Mouse (Mus musculus): Measurements from ENCODE around the gene Stkld1. TPM values are rescaled to one million over a fixed set of nuclear protein-coding genes. Genes with fewer than 3 reads are reported as not detected.
A peak's percentile ranks its signal among the peaks of the same experiment; 100 is the strongest.
"Not testable (repeated sequence)": the region's sequence is repeated elsewhere in the genome, so short reads cannot be mapped to it uniquely, and the experiment has no call there.

The Stkld1 gene
- 0.06 TPM in 1 of 2 replicates, not detected in the other for polyA plus RNA-seq (2015; fragmentation: Nextera tagmentation; extraction: Ambion mirVana)

DNA sequence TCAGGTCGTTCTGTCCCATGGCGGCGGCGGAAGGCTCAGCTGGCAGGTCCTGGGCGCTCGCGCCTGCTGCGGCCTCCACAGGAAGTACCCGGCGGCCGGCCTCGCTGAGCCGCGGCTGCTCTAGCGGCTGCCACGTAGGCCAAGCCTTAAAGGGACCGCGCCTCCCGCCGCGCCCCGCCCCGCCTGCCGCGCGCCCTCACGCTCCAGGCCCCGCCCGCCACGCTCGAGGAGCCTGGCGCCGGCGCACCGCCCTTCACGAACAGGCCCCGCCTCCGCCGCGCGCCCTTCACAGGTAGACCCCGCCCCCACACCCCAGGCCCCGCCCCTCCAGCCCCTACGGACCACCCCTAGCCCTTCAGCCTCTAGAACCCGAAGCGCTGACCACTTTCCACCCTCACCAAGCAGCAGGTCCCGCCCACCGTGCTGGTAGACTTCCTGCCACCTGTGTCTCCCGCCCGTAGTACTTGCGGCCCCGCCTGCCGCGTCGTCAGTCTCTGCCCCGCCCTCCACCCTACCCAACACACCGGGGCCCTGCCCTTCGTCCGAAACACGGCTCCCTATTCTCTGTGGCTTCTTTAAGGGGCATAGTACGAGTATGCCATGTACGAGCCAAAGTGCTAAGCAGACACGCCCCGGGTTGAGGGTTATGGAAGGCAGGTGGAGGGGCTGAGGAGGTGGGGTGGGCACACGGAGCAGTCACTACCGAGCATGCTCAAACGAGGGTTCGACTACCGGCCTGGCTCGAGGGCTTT lies at the start of gene Stkld1, which contains the start of gene Surf4:
Stkld1 (plus strand) TSS at position 744 of the 752 bp plus-strand sequence.
Surf4 (minus strand) TSS at position 625 of the 752 bp plus-strand sequence.
- Histone ChIP-seq H3K9ac (replicated peaks) (peak within 1 kb of the TSS; percentile 100), H3K4me1 (ENCODE audit: insufficient read depth) (peaks cover 34% of the 10 kb centered on the region), H3K27ac (ENCODE audit: low read depth) (peak within 1 kb of the TSS; percentile 98), H3K4me2 (ENCODE audit: low read depth, low read length) (peak within 1 kb of the TSS; percentile 94), H3K27me3 (ENCODE audit: insufficient read depth, low read length) (no peaks in the 10 kb centered on the region), H3K36me3 (replicated peaks; ENCODE audit: insufficient read depth, low read length) (peaks cover 12% of the 10 kb centered on the region), H3K4me3 (ENCODE audit: low read depth, low read length) (peak within 1 kb of the TSS; percentile 97), H3K9me3 (ENCODE audit: low read length) (no peaks in the 10 kb centered on the region)
- 2% methylated on average over 32 of the region's 70 CpGs for WGBS (ENCODE audit: insufficient replicate concordance)
- DNase-seq (peak; percentile 98), ATAC-seq (peak; percentile 95)
- TF ChIP-seq CTCF (IDR thresholded peaks at IDR 0.05; ENCODE audit: low read depth) (no peak), EP300 (IDR thresholded peaks at IDR 0.05; ENCODE audit: low read depth) (no peak)

DNA sequence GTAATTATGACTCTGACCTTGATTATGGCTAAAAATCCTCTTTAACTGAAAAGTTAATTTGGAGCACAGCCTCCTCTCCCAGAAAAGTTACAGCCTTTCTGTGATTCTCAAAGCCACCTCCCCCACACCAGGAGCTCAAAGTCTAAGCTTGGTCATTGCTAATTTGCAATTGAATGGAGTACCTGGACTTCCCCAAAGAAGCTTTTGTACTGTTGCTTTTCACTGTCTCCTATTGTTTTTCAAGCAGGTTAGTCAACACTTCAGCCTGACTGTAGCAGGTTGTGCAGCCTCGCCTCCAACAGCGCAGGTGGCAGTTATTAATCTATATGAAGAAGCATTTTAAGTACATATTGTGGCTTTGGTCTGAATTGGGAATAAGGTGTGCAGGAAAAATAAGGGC lies 48.3 kb upstream of the Stkld1 start:
- not testable (repeated sequence) for H3K9ac ChIP-seq (replicated peaks); H3K27ac ChIP-seq (ENCODE audit: low read depth); H3K4me1 ChIP-seq (ENCODE audit: insufficient read depth); DNase-seq; H3K27me3 ChIP-seq (ENCODE audit: insufficient read depth, low read length); H3K9me3 ChIP-seq (ENCODE audit: low read length); H3K4me3 ChIP-seq (ENCODE audit: low read depth, low read length); ATAC-seq; H3K4me2 ChIP-seq (ENCODE audit: low read depth, low read length)
- WGBS (ENCODE audit: insufficient replicate concordance), result 92% methylated on average over 2 of the region's 2 CpGs
- peaks cover 12% of the 10 kb centered on the region for H3K36me3 ChIP-seq (replicated peaks; ENCODE audit: insufficient read depth, low read length)

GRCm38 (mm10) chr2:26886170-26886569 lies 47.7 kb upstream of the Stkld1 start:
- not testable (repeated sequence) for ATAC-seq; H3K27me3 ChIP-seq (ENCODE audit: insufficient read depth, low read length); H3K4me1 ChIP-seq (ENCODE audit: insufficient read depth); H3K27ac ChIP-seq (ENCODE audit: low read depth); H3K4me3 ChIP-seq (ENCODE audit: low read depth, low read length); H3K9me3 ChIP-seq (ENCODE audit: low read length); H3K9ac ChIP-seq (replicated peaks); H3K4me2 ChIP-seq (ENCODE audit: low read depth, low read length)
- WGBS (ENCODE audit: insufficient replicate concordance), result 76% methylated on average over 4 of the region's 4 CpGs
- DNase-seq, result peak; percentile 5
- peaks cover 14% of the 10 kb centered on the region for H3K36me3 ChIP-seq (replicated peaks; ENCODE audit: insufficient read depth, low read length)

DNA sequence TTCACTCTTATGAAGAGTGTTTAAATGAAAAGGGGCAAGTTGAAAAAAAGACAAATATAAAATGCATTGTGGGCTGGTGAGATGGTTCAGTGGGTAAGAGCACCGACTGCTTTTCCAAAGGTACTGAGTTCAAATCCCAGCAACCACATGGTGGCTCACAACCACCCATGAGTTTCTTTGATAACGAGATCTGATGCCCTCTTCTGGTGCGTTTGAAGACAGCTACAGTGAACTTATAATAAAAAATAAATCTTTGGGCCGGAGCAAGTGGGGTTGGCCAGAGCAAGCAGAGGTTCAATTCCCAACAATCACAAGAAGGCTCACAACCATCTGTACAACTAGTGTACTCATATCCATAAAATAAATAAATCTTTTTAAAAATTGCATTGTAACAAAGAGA lies 37.9 kb upstream of the Stkld1 start:
- DNase-seq (no peak), ATAC-seq (no peak)
- H3K4me2 ChIP-seq (ENCODE audit: low read depth, low read length), result no peak overlapping the region
- TF ChIP-seq EP300 (IDR thresholded peaks at IDR 0.05; ENCODE audit: low read depth) (no peak), CTCF (IDR thresholded peaks at IDR 0.05; ENCODE audit: low read depth) (no peak)
- H3K4me1 ChIP-seq (ENCODE audit: insufficient read depth), result 0 out of 2 replicates have a peak, but pooled peaks cover 2% of the 10 kb centered on the region
- no peak overlapping the region for H3K27ac ChIP-seq (ENCODE audit: low read depth)
- H3K4me3 ChIP-seq (ENCODE audit: low read depth, low read length), result no peak overlapping the region
- H3K36me3 ChIP-seq (replicated peaks; ENCODE audit: insufficient read depth, low read length), result peaks cover 59% of the 10 kb centered on the region
- H3K9ac ChIP-seq (replicated peaks), result no peak overlapping the region
- WGBS (ENCODE audit: insufficient replicate concordance), result 80% methylated on average over 4 of the region's 4 CpGs
- H3K27me3 ChIP-seq (ENCODE audit: insufficient read depth, low read length), result no peaks in the 10 kb centered on the region
- H3K9me3 ChIP-seq (ENCODE audit: low read length), result no peaks in the 10 kb centered on the region

DNA sequence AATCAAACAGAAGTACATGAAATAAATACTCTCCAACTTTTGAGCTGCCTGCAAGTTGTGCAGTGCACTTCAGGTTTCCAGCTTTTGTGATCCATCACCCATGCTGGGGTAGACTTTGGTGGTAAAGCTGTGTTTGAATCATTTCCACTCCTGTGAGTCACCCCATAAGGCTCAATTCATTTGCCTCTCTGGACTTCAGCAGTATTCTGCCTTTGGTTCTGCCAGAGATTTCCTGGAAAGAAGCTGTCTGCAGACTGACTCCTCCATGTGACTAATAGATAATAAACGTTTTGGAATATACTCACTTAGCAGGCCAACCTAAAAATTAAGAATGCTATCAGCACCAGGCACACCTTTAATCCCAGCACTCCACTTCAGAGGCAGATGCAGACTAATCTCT lies 33.1 kb upstream of the Stkld1 start:
- WGBS (ENCODE audit: insufficient replicate concordance), result 41% methylated on average over 1 of the region's 1 CpGs
- H3K4me2 ChIP-seq (ENCODE audit: low read depth, low read length), result no peak overlapping the region
- TF ChIP-seq CTCF (IDR thresholded peaks at IDR 0.05; ENCODE audit: low read depth) (no peak), EP300 (IDR thresholded peaks at IDR 0.05; ENCODE audit: low read depth) (no peak)
- no peak overlapping the region for H3K4me3 ChIP-seq (ENCODE audit: low read depth, low read length)
- no peaks in the 10 kb centered on the region for H3K27me3 ChIP-seq (ENCODE audit: insufficient read depth, low read length)
- peaks cover 22% of the 10 kb centered on the region for H3K4me1 ChIP-seq (ENCODE audit: insufficient read depth)
- no peak for ATAC-seq
- H3K36me3 ChIP-seq (replicated peaks; ENCODE audit: insufficient read depth, low read length), result peaks cover 35% of the 10 kb centered on the region
- no peaks in the 10 kb centered on the region for H3K9me3 ChIP-seq (ENCODE audit: low read length)
- no peak for DNase-seq
- H3K9ac ChIP-seq (replicated peaks), result no peak overlapping the region
- H3K27ac ChIP-seq (ENCODE audit: low read depth), result no peak overlapping the region

GRCm38 (mm10) chr2:26901834-26902400 lies 31.9 kb upstream of the Stkld1 start:
- H3K4me3 ChIP-seq (ENCODE audit: low read depth, low read length), result peak overlapping the region; percentile 78
- ATAC-seq, result no peak
- TF ChIP-seq EP300 (IDR thresholded peaks at IDR 0.05; ENCODE audit: low read depth) (no peak), CTCF (IDR thresholded peaks at IDR 0.05; ENCODE audit: low read depth) (no peak)
- H3K36me3 ChIP-seq (replicated peaks; ENCODE audit: insufficient read depth, low read length), result peaks cover 45% of the 10 kb centered on the region
- H3K4me1 ChIP-seq (ENCODE audit: insufficient read depth), result peaks cover 22% of the 10 kb centered on the region
- H3K4me2 ChIP-seq (ENCODE audit: low read depth, low read length), result peak overlapping the region; percentile 82
- no peaks in the 10 kb centered on the region for H3K9me3 ChIP-seq (ENCODE audit: low read length)
- WGBS (ENCODE audit: insufficient replicate concordance), result 2% methylated on average over 7 of the region's 7 CpGs
- DNase-seq, result no peak
- peak overlapping the region; percentile 77 for H3K9ac ChIP-seq (replicated peaks)
- no peaks in the 10 kb centered on the region for H3K27me3 ChIP-seq (ENCODE audit: insufficient read depth, low read length)
- H3K27ac ChIP-seq (ENCODE audit: low read depth), result peak overlapping the region; percentile 87
